ENCODE assay signal across 35 mouse cellular contexts in the genomic region with DNA sequence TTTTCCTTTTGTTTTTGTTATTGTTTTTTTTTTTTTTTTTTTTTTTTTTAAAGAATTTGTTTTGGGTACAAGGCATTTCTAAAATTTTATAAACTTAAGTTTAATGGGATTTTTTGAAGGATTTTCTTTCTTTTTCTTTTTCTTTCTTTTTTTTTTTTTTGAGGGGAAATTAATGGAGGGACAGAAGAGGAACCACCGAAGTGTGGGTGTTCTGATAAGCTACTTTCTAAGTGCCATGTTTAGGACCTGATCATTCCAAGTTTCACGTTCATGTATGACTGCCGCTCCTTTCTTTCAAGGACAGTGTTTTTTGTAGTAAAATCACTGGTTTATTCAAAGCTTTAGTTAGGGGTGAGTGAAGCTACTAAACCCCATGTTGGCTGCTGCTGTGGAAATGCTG.
"Had no signal": no experiment of that assay in that cellular context is flagged by ENCODE, and none has a peak within 500 bp of the region (broad histone marks: within the 10 kb centered on the region; RNA-seq: fewer than 3 reads in every experiment).

No protein-coding gene starts in this region.

- H3K4me3 ChIP-seq: heart, embryonic 10.5 days; heart, embryonic 12.5 days; heart, embryonic 13.5 days; heart, embryonic 15.5 days; hindbrain, embryonic 10.5 days; hindbrain, embryonic 12.5 days; hindbrain, embryonic 13.5 days; hindbrain, embryonic 15.5 days; intestine, embryonic 15.5 days; kidney, embryonic 15.5 days; layer of hippocampus, adult 2 months had no signal

- H3K27me3 ChIP-seq: heart, embryonic 12.5 days; heart, embryonic 13.5 days; heart, embryonic 15.5 days; hindbrain, embryonic 12.5 days; hindbrain, embryonic 13.5 days; hindbrain, embryonic 15.5 days; intestine, embryonic 15.5 days; kidney, embryonic 15.5 days had no signal

- H3K4me1 ChIP-seq: heart, embryonic 10.5 days; heart, embryonic 12.5 days; heart, embryonic 15.5 days; hindbrain, embryonic 10.5 days; hindbrain, embryonic 12.5 days; hindbrain, embryonic 13.5 days; hindbrain, embryonic 15.5 days; intestine, embryonic 15.5 days; kidney, embryonic 15.5 days had no signal

- DNase-seq: heart, postnatal 10 days; heart, postnatal 14 days; heart, postnatal 36 days; heart, postnatal 4 days; kidney, adult 11 months; kidney, adult 18-20 months; kidney, adult 2 months; kidney, adult 8-10 months; kidney, adult 9 months; kidney, postnatal 10 days; kidney, postnatal 14 days; kidney, postnatal 25 days; kidney, postnatal 36 days; kidney, postnatal 4 days; layer of hippocampus, adult 9-11 months; layer of hippocampus, postnatal 36 days had no signal

- ATAC-seq: hindbrain, embryonic 16.5 days; hindbrain, postnatal 0 days; inflammation-experienced regulatory T-cells, adult 6 months; intestine, embryonic 15.5 days; intestine, embryonic 16.5 days; intestine, postnatal 0 days had no signal

- H3K4me2 ChIP-seq: heart, embryonic 11.5 days; heart, embryonic 12.5 days; heart, embryonic 13.5 days; heart, embryonic 15.5 days; hindbrain, embryonic 12.5 days; hindbrain, embryonic 13.5 days; hindbrain, embryonic 14.5 days; hindbrain, embryonic 15.5 days; intestine, embryonic 15.5 days; kidney, embryonic 15.5 days had no signal

- H3K9ac ChIP-seq: heart, embryonic 12.5 days; heart, embryonic 13.5 days; heart, embryonic 15.5 days; hindbrain, embryonic 12.5 days; hindbrain, embryonic 13.5 days; hindbrain, embryonic 14.5 days; hindbrain, embryonic 15.5 days; intestine, embryonic 15.5 days; kidney, embryonic 15.5 days had no signal

- H3K27ac ChIP-seq: heart, embryonic 10.5 days; heart, embryonic 13.5 days; heart, embryonic 15.5 days; hindbrain, embryonic 10.5 days; hindbrain, embryonic 12.5 days; hindbrain, embryonic 13.5 days; hindbrain, embryonic 14.5 days; hindbrain, embryonic 15.5 days; hindbrain, postnatal 0 days; intestine, embryonic 15.5 days; kidney, embryonic 15.5 days; kidney, postnatal 0 days; layer of hippocampus, adult 2 months had no signal

- H3K9me3 ChIP-seq: heart, embryonic 10.5 days; heart, embryonic 12.5 days; heart, embryonic 13.5 days; heart, embryonic 15.5 days; hindbrain, embryonic 13.5 days; hindbrain, embryonic 15.5 days; intestine, embryonic 15.5 days; kidney, embryonic 15.5 days had no signal
